Mouse (Mus musculus): ENCODE measurements around the gene Rnf25.

The Rnf25 gene

DNA sequence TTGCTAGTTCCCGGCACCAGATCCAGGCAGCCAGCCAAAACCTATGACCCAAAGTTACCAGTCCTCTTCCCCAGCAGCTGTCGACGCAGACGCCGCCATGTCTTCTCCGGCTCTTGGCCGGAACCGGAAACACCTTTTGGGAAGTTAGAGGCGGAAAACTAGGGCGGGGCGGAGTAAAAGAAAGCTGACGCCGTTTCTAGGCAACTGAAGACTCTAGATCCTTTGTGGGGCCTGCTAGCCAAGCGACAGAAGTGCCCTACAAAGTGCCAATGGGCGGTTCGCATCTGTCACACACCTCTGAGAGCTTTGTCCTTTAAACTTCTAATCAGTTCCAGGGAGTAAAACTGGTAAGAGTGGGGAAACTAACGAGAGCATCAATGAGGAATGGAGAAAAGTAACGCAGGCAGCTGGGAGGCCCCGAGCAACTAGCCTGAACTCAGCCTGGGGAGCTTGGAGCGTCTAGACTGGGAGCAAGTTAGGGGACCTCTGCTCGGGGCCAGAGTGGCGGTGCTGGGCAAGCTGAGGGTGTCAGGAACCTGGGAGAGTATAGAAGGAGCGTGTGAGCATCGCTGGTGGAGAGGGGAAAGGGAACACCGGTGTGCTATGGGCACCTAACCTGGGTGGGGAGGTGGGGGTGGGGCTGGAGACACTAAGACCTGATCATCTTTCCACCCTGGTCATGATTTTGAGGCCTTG, at the start of gene Rnf25, which contains the start of gene Stk36:
Gene Rnf25 (minus strand): TSS at position 131 of the 696 bp plus-strand sequence.
Gene Stk36 (plus strand): TSS at position 179 of the 696 bp plus-strand sequence.
- peak; percentile 45 for DNase-seq (ENCODE audit: low spot score)

DNA sequence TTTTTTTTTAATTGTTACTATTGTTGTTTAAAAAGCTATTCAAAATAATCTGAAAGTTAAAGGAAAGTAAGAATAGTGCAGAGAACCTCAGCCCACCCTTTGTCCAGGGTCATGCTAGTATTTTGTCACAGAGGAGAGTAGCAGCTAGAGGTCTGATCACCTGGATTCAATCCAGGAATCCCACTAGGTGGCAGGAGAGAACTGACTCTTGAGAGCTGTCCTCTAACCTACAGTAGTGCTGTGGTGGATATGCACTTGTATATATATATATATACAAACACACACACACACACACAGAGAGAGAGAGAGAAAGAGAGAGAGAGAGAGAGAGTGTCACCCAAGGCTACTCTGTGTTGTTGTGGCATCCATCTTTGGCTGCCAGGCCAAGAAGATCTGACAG, 42.7 kb upstream of the Rnf25 start:
- DNase-seq (ENCODE audit: low spot score): no peak

- DNase-seq (ENCODE audit: low spot score): no peak
These were observed 42.3 kb upstream of the Rnf25 start for GRCm38 (mm10) chr1:74643524-74643923.

DNA sequence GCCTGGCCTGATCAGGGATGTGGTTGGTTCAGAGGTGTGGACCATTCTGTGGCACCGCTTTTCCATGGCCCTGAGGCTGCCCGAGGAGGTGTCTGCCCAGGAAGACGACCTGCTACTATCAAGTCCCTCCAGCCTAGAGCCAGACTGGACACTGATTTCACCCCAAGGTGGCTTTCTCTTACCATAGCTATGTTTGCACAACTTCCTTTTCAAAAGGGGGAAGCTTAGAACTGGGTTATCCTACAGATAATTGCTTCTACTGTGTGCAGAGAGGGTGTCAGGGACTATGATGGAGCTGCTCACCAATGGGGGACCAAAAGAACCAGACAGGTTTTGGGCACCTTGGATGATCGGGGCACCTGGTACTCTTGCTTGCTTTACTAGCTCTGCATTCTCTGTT, 31.5 kb upstream of the Rnf25 start:
- DNase-seq (ENCODE audit: low spot score): no peak

- no peak for DNase-seq (ENCODE audit: low spot score)
These were observed 26.8 kb upstream of the Rnf25 start for GRCm38 (mm10) chr1:74628001-74628400.

DNA sequence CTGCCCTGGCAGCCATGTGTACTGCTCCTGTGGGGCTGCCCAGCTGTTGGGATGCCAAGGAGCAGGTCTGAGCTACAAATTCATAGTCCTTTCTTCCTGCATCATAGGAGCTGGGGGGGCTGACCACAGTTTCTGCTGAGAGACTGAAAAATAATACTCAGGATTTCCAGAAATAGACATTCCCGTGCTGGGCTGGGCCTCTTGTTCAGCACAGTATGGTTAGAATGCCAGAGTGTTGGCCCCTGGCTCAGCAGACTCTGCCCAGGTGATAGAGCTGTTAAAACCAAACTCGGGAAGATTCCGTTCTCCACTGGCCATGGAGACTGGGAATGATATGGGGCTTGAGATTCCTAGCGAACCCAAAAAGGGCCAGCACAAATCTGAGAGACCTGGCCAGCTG, 24.9 kb upstream of the Rnf25 start:
- no peak for DNase-seq (ENCODE audit: low spot score)

GRCm38 (mm10) chr1:74624183-74624582, 23.0 kb upstream of the Rnf25 start:
- DNase-seq (ENCODE audit: low spot score): no peak

DNA sequence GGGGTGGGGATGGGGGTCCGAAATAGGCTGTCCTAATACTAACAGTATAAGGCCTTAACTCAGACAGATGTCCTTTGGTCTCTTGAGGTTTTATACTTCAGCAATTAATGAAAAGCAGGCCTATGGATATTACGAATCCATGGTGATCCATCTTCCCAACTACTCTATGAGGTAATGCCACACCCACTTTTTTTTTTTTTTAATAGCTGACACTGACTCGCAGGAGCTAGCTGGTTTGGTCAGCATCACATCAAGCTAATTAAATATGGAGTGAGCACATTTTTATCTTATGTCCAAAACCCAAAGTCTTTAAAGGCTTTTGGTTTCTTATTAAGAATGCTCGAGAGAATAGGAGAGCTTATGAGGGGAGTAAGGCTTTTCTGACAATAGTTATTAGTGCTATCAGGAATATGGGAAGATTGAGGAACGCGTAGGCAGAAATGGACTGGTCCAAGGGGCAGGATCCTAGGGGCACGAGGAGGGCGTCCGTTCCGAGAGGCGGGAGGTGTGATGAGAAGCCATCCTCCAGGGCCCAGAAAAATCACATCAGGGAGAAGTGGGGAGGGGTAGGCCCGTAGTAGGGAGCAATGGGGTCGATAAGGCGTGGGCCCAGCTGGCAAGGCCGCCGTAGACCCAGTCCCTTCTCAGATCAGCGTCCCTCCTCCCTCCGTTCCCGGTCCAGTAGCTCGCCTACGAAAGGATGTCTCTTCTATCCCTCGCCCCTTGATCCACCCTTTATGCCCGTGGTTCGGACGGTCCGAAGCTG, 513 bp downstream of the Rnf25 start:
- no peak for DNase-seq (ENCODE audit: low spot score)

GRCm38 (mm10) chr1:74594434-74594833, 6.8 kb downstream of the Rnf25 start:
- no peak for DNase-seq (ENCODE audit: low spot score)

- peak; percentile 94 for DNase-seq (ENCODE audit: low spot score)
These were observed 13.3 kb downstream of the Rnf25 start, which contains the start of the genes Zfp142 and Bcs1l for GRCm38 (mm10) chr1:74587773-74588445. Gene Zfp142, minus strand, starts transcription at chr1:74588246. Gene Bcs1l, plus strand, starts transcription at chr1:74588289.

GRCm38 (mm10) chr1:74587233-74587772, 13.9 kb downstream of the Rnf25 start:
- DNase-seq (ENCODE audit: low spot score): no peak

DNA sequence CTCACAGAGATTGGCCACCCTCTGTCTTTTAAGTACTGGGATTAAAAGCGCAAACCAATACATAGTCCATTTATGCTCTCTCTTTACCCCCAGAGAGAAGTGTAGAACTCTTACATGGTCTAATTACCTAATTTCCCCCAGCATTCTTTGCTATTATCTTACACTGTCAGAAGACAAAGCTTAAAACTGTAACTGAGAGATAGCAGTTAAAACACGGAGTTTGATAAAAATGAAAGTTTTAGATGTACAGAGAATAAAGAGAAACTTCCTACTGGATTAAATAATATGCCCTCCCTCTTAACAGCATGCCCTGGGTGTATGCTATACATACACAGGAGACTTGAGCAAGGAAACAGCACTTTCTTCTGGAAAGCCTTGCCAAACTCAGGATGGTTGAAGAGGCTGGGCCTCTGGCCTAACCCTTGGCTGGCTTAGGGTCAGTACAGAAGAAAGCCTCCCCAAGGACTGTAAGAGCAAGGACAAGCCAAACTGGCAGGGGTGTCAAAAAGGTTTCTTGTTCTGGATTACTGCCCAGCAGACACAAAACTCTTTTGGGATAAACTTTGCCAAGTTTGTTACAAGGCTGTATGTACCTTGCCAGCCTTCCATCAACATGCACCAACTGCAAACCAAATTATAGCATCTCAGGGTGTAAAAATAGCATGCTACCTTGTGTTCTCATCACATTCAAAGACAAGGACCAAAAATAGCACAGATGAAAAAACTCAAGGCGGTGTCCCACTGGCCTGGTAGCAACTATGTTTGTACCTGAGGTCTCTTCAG, 16.4 kb downstream of the Rnf25 start:
- DNase-seq (ENCODE audit: low spot score): no peak

DNA sequence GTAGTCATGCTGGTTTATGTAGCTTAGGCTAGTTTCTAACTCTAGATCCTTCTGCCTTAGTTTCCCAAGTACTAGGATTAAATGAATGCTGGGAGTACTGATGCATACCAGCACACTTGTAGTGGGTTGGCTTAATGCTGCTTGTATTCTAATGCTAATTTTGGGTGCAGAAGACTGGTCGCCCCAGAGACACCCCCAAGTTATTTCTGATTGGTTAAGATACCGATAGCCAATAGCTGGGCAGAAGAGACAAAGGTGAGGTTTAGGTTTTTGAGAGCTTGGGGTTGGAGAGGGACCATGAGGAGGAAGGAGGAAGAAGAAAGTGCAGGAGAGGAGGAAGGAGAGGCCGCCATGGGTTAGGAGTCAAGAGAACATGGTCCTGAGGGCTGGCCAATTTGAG, 18.6 kb downstream of the Rnf25 start:
- no peak for DNase-seq (ENCODE audit: low spot score)

GRCm38 (mm10) chr1:74569739-74570719, 31.2 kb downstream of the Rnf25 start:
- no peak for DNase-seq (ENCODE audit: low spot score)

DNA sequence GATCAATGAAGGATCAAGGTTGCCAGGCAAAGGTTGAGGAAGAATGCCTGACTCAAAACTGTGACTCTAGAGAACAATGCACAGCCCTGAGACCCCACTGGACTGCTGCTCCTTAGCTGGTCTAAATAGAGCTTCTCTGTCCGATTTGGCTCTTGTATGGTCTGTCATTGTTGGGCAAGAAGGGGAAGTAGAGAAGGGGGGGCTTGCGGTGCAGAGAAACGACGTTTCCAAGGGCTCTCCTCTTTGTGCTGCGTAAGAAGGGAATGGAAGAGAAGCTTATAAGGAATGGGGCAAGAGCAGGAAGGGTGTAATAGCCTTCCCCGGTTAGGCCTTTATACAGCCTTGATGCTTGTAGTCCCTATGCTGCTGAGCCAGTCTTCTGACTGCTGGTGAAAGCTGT, 35.4 kb downstream of the Rnf25 start:
- DNase-seq (ENCODE audit: low spot score): no peak

GRCm38 (mm10) chr1:74559061-74559460, 42.1 kb downstream of the Rnf25 start:
- no peak for DNase-seq (ENCODE audit: low spot score)

DNA sequence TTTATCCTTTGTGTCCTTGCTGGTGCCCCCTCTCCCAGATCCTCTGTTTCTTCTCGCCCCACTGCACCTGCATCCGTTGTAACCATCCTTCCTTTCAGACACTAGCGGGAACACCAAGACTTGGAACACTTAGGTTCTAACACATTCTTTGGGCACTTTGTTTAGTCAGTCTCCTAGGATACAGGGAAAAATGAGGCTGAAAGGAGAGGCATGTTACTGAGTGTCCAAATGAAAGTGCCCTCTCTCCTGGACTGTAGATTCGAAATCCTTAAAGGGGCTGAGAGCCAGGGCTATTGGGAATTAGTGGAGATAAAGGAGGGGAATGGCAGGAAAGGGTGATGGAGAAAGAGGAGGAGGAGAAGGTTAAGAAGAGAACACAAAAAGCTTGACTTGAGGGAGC, 57.0 kb downstream of the Rnf25 start, which contains the start of gene Usp37:
Gene Usp37 (minus strand): TSS at position 101 of the 400 bp plus-strand sequence.
- no peak for DNase-seq (ENCODE audit: low spot score)
